In the genomic region with DNA sequence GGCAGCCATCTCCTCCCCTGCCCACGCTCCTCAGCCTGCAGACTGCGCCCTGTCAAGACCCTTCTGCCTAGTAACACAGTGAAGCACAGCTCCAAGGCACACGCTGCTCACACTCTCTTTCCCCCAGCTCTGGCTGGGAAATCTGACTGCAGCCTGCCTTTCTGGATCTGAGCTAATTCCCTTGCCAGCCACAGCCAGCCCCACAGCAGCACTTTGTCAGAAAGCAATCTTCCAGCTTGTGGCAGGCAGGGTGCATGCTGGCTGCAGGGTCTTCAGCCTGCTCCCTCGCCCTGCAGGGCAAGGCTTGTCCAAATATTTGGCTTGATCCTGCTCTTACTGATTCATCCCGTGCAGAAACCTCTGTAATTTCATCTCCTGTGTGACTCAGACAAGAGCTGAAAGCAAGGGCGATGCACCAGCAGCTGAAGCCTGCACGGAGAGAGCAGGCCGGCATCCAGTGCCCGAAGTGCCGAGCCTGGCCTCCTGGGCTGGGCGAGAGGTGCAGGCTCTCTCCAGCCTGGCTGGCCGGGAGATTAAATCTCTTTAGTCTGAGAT, we compare ENCODE assay signal across 8 mouse cellular contexts.
DNase-seq lines count a peak whose midpoint lies in the region; ATAC-seq and TF ChIP-seq lines count a peak whose summit lies in the region.

No protein-coding gene starts in this region.

- no peaks in the 10 kb centered on the region for H3K36me3 ChIP-seq in lung, embryonic 15.5 days
- no peaks in the 10 kb centered on the region for H3K36me3 ChIP-seq in forebrain, postnatal 0 days (ENCODE audit: insufficient read depth)
- H3K36me3 ChIP-seq in neural tube, embryonic 12.5 days, result no peaks in the 10 kb centered on the region

- H3K4me3 ChIP-seq in lung, embryonic 15.5 days, result no peak overlapping the region
- H3K4me3 ChIP-seq in forebrain, postnatal 0 days (ENCODE audit: low read depth, low read length), result no peak overlapping the region
- H3K4me3 ChIP-seq in neural tube, embryonic 12.5 days, result no peak overlapping the region

- TF ChIP-seq CTCF in forebrain, postnatal 0 days (IDR thresholded peaks at IDR 0.05; ENCODE audit: low read depth), result peak; percentile 44

- H3K9me3 ChIP-seq in lung, embryonic 15.5 days, result no peaks in the 10 kb centered on the region
- H3K9me3 ChIP-seq in forebrain, postnatal 0 days (ENCODE audit: low read length), result no peaks in the 10 kb centered on the region
- no peaks in the 10 kb centered on the region for H3K9me3 ChIP-seq in neural tube, embryonic 12.5 days

- no peaks in the 10 kb centered on the region for H3K27me3 ChIP-seq in lung, embryonic 15.5 days
- no peaks in the 10 kb centered on the region for H3K27me3 ChIP-seq in forebrain, postnatal 0 days (ENCODE audit: insufficient read depth, low read length)
- no peaks in the 10 kb centered on the region for H3K27me3 ChIP-seq in neural tube, embryonic 12.5 days (replicated peaks)

- 20% methylated on average over 12 of the region's 12 CpGs for WGBS in lung, embryonic 15.5 days
- 22% methylated on average over 12 of the region's 12 CpGs for WGBS in forebrain, postnatal 0 days
- 32% methylated on average over 12 of the region's 12 CpGs for WGBS in neural tube, embryonic 12.5 days

- peak overlapping the region; percentile 22; the same call in 1 of the 2 replicates for H3K27ac ChIP-seq in lung, embryonic 15.5 days
- peak overlapping the region; percentile 84 for H3K27ac ChIP-seq in forebrain, postnatal 0 days (ENCODE audit: low read depth, low read length)
- H3K27ac ChIP-seq in neural tube, embryonic 12.5 days, result peak overlapping the region; percentile 62; the same call in 1 of the 2 replicates

- no peak overlapping the region; the same call in 1 of the 2 replicates for H3K9ac ChIP-seq in lung, embryonic 15.5 days
- H3K9ac ChIP-seq in forebrain, postnatal 0 days, result peak overlapping the region; percentile 47
- H3K9ac ChIP-seq in neural tube, embryonic 12.5 days, result peak overlapping the region; percentile 22; the same call in 1 of the 2 replicates

- ATAC-seq in lung, embryonic 15.5 days (ENCODE audit: borderline replicate concordance, extremely low read depth, low FRiP score, low TSS enrichment), result peak; percentile 39; the same call in 1 of the 2 replicates
- peak; percentile 85 for ATAC-seq in forebrain, postnatal 0 days
- ATAC-seq in neural tube, embryonic 12.5 days (ENCODE audit: low FRiP score, low read depth), result no peak
- ATAC-seq in CD4-positive, CD25-positive, alpha-beta regulatory T cell, adult 4 months, result no peak

- peaks cover 39% of the 10 kb centered on the region for H3K4me1 ChIP-seq in lung, embryonic 15.5 days
- H3K4me1 ChIP-seq in forebrain, postnatal 0 days (ENCODE audit: insufficient read depth), result peaks cover 26% of the 10 kb centered on the region
- peaks cover 36% of the 10 kb centered on the region for H3K4me1 ChIP-seq in neural tube, embryonic 12.5 days

- no peak for DNase-seq in lung, postnatal 14 days
- peak; percentile 27 for DNase-seq in cerebellum, adult 8-10 months
- DNase-seq in forebrain, postnatal 0 days, result peak; percentile 78
- DNase-seq in left cerebral cortex, adult 11 months (ENCODE audit: low spot score), result peak; percentile 56
- DNase-seq in T-cell, adult 2 months (ENCODE audit: low spot score), result no peak

- H3K4me2 ChIP-seq in lung, embryonic 15.5 days, result peak overlapping the region; percentile 36; the same call in 1 of the 2 replicates
- peak overlapping the region; percentile 29 for H3K4me2 ChIP-seq in forebrain, postnatal 0 days (ENCODE audit: low read depth)
- peak overlapping the region; percentile 42 for H3K4me2 ChIP-seq in neural tube, embryonic 12.5 days (replicated peaks)

Comparison
In these comparisons a context has a peak if more than half of its experiments do, and no peak if none do; other contexts are left out.
1. ATAC-seq: peak in lung, embryonic 15.5 days (single experiment) and forebrain, postnatal 0 days (single experiment); none in neural tube, embryonic 12.5 days (single experiment) and CD4-positive, CD25-positive, alpha-beta regulatory T cell, adult 4 months (single experiment).
2. H3K27ac ChIP-seq: peak in every context shown above with its lines; median percentile 84 in forebrain, postnatal 0 days; 62 in neural tube, embryonic 12.5 days; 22 in lung, embryonic 15.5 days.
3. DNase-seq: peak in cerebellum, adult 8-10 months (single experiment), forebrain, postnatal 0 days (single experiment) and left cerebral cortex, adult 11 months (single experiment); none in lung, postnatal 14 days (single experiment) and T-cell, adult 2 months (single experiment).
4. Peak in every context shown above with its lines, with median percentiles within 50 percentile points of each other: H3K4me2 ChIP-seq.